Mouse (Mus musculus) right cerebral cortex, adult 18-20 months (tissue): ENCODE data around the gene Usp20.

ENCODE experiments used
- DNase-seq: peaks from one replicate; pipeline ENCODE4 v3.0.0; 2022; ENCODE audit warnings: mixed read lengths

The Usp20 gene

DNA sequence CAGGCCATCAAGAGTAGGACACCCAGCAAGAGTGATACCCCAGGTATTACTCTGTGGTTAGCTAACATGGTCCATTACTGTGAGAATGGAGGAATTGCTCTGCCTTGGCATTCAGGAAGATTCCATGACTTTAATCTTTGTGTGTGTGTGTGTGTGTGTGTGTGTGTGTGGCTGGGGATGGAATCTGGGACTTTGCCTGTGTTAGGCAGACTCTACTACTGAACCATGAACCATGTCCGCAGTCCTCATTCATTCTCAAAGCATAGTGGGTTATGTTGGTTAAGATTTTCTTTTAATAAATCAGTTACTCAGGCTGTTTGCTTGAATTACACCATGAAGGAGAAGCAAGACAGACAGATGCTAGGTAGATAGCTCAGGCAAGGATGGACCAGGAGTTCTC lies 61.8 kb downstream of the Usp20 start:
- DNase-seq = no peak

DNA sequence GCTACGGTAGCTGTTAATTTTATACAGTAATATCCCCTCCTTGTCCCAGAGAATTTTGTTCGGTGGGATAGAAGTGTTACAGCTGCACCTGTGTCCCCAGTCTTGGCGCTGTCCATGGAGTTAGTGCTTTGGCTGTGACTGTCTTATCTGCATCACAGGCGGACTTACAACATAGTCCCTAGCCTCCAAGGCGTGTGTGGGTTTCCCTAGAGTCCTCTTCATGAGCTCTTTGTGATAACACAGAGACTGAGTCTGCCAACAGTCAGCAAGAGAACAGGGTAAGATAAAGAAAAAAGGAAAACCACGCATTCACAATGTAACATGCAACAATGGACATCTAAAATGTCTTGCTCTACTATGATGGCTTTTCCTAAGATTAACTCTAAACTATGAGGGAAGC lies 66.0 kb downstream of the Usp20 start:
- no peak for DNase-seq

DNA sequence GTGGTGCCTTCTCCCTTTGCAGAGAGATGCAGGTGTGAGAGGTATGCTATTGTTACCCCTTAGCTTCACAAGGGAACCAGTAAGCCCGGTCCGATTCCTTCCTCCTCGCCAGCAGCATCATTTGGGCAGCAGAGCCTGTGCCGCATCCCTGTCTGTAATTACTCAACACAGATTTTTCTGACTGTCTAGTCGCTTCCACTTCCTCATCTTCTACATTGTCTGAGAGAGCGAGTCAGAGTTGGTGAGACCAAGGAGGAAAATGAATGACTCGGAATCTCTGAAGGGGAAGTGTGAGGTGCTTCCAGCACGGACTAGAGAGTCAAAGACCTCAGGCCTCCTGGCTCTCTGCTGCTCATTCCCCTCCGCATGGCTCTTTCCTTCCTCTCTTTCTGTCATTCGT lies 70.4 kb downstream of the Usp20 start:
- DNase-seq = no peak

DNA sequence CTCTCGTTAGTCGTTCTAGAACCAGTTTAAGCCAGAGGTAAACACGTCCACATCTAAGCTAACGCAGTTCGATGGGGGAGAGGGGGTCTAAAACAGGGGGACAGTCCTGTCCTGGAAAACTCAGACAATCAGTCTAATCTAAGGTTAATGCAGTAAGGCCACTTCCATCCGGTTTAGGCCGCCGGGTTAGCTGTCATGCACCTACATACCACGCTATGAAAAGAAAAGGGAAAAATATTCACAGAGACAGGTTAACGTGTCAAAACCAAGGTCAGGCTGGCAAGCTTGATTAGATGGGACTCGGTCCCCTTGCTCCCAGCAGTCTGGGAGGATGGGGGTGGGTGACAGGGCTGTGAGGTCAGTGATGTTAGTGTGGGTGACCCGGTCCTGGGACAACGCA lies 71.3 kb downstream of the Usp20 start:
- DNase-seq = no peak

DNA sequence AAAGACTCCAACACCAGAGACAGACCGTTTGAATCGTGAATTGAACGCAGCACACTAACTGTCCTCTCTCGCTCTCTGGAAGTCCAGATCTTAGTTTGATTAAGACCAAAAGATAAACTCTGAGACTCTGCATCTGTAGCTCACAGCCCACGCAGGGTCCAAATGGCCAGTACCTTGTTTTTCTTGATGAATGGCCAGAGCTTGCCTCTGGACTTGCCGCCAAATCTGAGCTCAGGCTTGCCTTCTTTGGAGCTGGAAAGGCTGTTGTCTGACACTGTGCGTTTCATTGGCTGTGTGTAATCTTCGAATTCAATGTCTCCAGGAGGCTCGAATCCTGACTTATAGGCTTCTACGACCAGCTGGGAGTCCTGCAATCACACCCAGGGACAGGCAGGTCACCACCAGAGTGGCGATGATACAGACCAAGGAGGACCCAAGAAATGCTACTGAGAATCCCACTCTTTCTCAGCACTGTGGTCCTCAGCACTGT lies 71.8 kb downstream of the Usp20 start:
- no peak for DNase-seq

DNA sequence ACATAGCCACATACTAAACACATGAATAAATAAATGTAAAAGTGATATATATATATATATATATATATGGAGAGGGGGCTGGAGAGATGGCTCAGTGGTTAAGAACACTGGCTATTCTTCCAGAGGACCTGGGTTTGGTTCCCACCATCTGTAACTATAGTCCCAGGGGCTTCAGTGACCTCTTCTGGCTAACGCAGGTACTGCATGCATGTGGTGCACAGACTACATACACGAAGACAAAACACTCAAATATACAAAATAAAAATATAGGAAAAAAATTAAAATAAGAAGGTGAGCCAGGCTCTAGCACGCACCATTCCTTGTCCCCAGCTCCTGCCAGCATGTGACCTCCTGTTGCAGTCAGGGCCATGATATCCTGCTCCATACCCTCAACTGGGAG lies 74.0 kb downstream of the Usp20 start:
- no peak for DNase-seq

DNA sequence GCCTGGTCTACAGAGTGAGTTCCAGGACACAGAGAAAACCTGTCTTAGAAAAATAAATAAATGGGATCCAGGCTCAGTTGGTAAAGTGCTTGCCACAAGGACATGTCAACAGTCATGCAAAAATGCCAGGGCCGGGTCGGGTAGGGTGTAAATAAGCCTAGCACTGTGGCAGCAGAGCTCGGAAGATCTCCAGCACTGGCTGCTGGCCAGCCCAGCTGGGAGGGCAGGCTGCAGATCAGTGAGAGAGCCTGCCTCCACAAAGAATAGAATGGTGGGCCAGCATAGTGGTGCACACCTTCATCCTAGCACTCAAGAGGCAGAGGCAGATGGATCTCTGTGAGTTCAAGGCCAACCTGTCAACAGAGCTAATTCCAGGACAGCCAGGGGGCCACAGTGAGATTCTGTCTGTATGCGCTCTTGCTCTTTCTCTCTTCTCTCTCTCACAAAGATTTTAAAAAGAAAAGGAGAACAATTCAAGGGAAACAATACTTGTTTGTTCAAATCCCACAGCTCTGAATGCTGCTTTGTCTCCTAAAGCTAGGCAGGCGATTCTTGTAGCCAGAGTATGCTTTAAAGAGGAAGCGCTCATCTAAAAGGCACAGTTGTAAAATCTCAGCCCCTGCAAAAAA lies 75.6 kb downstream of the Usp20 start:
- peak; percentile 42 for DNase-seq

DNA sequence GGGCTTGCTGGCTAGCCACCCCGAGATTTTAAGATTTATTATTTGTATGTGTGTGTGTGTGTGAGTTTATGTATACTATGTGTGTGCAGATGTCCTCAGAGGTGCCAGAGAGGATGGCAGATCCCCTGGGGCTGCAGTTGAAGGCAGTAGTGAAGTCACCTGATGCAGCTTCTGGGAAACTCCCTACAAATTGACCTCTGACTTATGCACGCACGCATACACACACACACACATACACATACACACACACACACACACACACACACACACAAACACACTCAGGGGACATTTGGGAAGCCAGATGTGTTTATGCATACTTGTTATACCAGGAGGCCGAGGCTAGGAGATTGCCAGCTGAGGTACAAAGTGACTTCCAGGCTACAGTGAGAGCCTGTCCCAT lies 76.4 kb downstream of the Usp20 start:
- no peak for DNase-seq

DNA sequence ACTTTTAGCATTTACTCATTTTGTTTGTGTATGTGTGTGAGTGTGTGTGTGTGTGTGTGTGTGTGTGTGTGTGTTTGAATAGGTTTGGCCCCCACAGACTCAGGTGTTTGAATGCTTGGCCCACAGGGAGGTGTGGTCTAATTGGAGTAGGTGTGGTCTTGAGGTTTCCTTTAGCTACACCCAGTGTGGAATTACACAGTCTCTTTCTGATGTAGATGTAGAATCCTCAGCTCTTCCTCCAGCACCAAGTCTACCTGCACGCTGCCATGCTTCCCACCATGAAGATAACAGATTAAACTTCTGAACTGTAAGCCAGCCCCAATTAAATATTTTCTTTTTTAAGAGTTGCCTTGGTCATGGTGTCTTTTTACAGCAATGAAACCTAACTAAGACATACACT lies 78.2 kb downstream of the Usp20 start:
- no peak for DNase-seq

DNA sequence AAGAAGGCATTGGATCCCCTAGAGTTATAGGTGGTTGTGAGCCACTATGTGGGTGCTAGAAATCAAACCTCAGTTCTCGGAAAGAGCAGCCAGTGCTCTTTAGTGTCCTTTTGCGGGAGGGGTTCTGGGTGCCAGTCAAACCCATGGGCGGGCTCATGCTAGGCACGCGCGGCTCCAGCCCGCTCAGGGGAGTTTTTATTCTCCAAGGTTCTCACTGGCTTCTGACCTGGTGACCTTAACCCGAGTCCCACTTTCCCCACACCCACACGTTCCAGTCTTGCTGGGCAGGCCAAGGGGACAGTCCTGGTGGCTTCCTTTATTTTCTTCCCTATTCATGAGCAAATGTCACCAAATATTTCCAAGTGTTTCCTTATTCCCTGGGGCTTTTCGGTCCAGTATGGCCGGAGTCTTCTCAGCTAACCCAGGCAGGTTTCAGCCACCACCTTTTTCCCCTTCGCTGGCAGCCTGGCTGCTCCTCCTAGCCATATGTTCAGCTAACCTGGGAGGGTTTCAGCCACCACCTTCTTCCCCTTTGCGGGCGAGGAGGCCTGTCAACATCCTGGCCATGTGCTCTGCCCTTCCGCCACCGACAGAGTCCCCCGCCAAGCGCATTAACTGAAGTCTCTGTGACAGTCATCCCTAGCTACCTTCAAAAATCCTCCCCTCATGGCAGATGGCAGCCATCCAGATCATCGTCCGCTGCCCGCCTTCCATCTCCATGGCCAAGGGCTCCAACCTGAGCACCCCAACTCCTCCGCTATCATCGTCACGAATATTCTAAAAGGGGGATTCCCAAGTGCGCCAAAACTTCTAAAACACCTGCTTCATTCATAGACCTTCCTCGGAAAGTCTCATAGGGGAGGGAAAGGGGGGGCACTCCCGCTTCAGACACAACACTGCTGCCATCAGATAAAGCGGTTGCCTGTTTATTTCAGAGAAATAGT lies 79.0 kb downstream of the Usp20 start:
- no peak for DNase-seq

DNA sequence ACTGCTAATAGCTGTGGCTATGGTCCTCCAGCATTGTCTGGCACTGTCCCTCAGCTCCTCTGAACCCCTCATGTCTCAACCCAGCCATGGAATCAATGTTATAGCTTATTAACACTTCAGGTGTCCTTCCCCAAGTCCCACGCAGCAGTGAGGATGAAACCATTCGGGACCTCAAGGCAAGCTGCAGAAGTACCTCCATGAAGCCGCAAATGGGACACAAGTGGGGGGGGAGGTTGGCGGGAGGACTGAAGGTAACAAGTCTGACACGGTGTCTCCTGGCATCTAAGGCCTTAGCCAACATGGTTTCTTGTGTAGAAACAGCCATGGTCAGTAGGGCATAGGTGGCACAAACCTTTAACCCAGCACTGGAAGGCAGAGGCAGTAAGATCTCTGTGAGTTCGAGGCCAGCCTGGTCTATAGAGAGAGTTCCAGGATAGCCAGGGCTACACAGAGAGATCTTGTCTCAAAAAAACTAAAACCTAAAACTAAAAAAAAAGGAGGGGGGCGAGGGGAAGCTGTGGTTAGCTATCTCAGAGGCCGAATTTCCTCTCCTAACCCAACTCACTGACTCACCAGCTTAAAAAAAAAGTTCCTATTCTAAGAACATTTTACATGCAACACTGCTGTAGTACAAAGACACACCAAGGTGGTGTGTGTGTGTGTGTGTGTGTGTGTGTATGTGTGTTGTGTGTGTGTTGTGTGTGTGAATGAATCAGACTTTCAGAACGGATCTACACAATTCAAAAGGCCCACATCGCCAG lies 80.0 kb downstream of the Usp20 start:
- no peak for DNase-seq

DNA sequence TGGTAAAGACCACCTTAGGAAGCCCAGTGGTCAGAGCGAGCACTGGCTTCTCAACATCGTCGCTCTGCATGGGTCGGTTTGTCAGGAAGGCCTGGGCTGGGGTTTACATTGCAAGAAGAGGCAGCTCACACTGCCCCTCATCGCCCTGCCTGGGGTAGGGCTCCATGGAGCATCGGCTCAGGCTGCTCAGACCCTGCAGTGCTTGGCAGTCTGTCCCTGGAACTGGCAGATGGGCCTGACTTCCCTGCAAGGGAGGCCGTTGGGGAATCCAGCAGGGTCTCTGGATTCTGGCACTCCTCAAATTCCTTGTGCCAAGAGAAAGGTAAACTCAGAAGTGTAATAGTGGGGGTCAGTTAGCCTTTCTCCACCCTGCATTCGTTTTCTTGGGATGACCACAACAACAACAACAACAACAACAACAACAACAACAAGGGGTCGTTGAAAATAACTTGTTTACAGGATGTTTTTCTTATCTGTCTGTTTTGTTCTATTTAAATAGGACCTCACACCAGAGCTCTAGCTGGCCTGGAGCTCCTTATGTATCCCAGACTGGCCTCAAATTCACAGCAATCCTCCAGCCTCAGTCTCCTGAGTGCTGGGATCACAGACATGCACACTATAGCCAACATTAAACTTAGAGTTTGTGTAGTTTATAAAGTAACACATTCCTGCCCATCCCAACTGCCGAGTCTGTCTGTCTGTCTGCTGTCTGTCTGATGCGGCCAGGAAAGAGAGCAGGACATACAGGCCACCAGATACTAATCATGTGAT lies 84.1 kb downstream of the Usp20 start:
- no peak for DNase-seq

DNA sequence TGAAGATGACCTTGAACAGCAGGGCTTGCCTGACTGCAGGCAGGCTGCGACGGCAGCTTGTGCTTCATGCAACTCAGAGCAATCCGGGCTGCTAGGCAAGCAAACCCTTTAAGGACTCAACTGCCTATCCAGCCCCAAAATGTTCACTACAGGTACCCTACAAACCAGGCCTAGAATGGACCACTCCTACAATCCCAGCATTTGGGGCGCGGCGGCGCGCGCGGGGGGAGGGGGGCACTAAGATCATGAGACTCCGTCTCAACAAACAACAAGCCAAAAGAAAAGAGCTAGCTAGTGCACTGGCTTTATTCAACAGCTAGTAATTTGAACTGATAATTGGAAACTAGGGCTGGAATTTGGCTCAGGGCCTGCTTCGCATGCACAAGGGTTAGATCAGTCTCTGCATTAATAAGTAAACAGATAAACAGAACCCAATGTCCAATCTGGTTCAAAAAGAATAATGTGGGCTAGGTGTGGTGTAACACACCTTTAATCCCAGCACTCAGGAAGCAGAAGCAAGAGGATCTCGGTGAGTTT lies 85.0 kb downstream of the Usp20 start:
- no peak for DNase-seq

DNA sequence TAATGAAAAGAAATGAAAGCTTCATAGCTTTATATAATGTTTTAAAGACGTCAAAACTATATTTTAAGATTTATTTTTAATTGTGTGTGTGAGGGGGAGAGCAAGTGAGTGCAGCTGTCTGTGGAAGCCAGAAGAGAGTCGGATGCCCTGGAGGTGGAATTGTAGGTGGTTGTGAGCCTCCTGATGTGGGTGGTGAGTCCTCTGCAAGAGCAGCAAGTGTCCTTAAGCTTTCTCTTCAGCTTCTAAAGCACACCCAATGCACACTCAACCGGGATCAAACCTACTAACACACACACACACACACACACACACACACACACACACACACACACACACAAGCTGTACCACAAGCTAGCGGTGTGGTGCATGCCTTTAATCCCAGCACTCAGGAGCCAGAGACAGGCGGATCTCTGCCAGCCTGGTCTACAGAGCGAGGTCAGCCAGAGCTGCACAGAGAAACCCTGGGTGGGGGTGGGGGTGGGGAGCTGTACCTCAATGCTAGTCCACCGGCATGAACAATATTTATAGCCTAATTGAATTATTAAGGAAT lies 85.7 kb downstream of the Usp20 start:
- DNase-seq = peak; percentile 59

DNA sequence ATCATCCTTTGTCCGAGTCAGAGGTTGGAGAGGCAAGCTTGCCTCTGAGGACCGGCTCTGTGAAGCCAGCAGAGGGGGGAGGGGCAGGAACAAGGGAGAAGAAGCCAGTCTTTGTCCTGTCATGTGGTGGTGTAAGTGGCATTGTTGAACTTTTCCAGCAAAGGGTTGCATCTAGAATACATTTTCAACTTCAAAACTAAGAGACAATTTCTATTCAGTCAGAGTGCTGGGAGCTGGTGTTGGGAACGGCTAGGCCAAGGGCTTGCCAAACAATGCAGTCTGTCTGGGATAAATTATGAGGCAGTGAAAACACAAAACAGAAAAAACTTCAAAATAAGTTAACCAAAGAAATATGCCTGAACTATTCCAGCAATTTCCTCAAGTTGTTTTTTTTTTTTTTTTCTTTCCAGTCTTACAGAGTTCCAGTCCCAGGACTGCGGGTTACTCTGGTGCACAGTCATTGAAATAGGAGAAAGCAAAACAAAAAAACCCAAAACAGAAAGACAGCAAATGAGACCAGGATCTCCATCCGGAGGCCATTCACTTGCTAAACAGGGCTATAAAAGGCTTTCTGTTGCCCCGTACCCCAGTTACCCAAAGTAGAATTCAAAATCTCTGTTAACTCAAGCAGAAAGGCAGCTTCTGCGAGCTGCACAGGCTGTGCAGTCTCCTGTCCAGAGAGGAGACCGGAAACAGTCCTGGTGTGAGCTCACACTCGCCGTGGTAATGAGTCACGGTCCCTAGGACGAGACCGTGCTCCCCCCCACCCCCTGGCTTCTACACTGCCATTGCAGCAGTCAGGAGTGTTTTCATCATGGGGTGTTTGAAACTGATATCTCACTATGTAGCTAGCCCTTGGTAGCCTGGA lies 86.4 kb downstream of the Usp20 start:
- DNase-seq = peak; percentile 66

DNA sequence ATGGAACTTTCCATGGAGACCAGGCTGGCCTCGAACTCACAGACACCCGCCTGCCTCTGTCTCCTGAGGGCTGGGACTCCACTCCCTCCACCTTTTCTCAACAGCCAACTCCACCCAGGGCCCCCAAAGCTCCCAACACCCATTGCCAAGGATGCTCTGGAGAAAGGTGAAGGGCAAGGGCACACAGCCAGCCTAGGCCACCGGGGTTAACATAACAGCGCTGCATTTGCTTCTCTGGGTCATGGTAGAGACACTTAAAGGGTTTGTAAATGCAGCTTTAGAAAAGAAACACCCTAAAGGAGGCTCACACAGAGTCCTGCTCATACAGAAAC lies 87.0 kb downstream of the Usp20 start:
- no peak for DNase-seq

DNA sequence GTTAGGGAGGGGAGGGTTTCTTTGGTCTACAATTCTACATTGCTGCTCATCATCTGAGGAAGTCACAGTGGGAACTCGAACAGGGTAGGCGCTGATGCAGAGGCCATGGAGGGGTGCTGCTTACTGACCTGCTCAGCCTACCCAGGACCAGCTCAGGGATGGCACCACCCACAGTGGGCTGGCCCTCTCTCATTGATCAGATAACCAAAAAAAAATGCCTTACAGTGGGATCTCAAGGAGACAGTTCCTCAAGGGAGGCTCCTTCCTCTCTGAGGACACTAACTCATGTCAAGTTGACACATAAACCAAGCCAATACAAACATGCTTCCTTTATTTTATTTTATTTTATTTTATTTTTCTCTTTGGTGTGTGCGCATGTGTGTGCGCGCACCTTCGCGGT lies 87.4 kb downstream of the Usp20 start:
- DNase-seq = no peak
